Mouse (Mus musculus): Measurements from ENCODE around the gene Spc24.

The Spc24 gene

GRCm38 (mm10) chr9:21715298-21715697, 44.8 kb downstream of the Spc24 start:
- DNase-seq (ENCODE audit: extremely low spot score, low spot score): no peak

- DNase-seq (ENCODE audit: extremely low spot score, low spot score): no peak
Measured at GRCm38 (mm10) chr9:21709340-21709739, 50.8 kb downstream of the Spc24 start.

GRCm38 (mm10) chr9:21706586-21707265, 53.4 kb downstream of the Spc24 start:
- no peak for DNase-seq (ENCODE audit: extremely low spot score, low spot score)

- DNase-seq (ENCODE audit: extremely low spot score, low spot score): no peak
Measured at GRCm38 (mm10) chr9:21706085-21706484, 54.0 kb downstream of the Spc24 start.

Measured in neural tube, embryonic 10.5 days (tissue).